Mouse (Mus musculus): ENCODE results near the gene Zfp933. TPM values are rescaled to one million over a fixed set of nuclear protein-coding genes. Genes with fewer than 3 reads are reported as not detected.
"Not testable (repeated sequence)": the region's sequence is repeated elsewhere in the genome, so short reads cannot be mapped to it uniquely, and the experiment has no call there.

Zfp933 gene
- total RNA-seq, 2 experiments from 2014 or later: 7.2 to 8.5 TPM

GRCm38 (mm10) chr4:147862051-147862450 is 13.9 kb upstream of the Zfp933 start:
- DNase-seq: no peak

GRCm38 (mm10) chr4:147850776-147851175 is 2.6 kb upstream of the Zfp933 start:
- no peak for DNase-seq

- no peak for DNase-seq
Measured at GRCm38 (mm10) chr4:147848584-147848991, 422 bp upstream of the Zfp933 start.

- DNase-seq: no peak
Measured at GRCm38 (mm10) chr4:147842871-147843270, 5.3 kb downstream of the Zfp933 start.

GRCm38 (mm10) chr4:147839282-147839681 is 8.9 kb downstream of the Zfp933 start:
- DNase-seq: peak; percentile 16

GRCm38 (mm10) chr4:147824389-147824788 is 23.8 kb downstream of the Zfp933 start:
- DNase-seq: no peak

GRCm38 (mm10) chr4:147821414-147821813 is 26.8 kb downstream of the Zfp933 start:
- DNase-seq: not testable (repeated sequence)

- not testable (repeated sequence) for DNase-seq
Measured at GRCm38 (mm10) chr4:147819659-147820058, 28.5 kb downstream of the Zfp933 start.

- no peak for DNase-seq
Measured at GRCm38 (mm10) chr4:147814592-147815167, 33.5 kb downstream of the Zfp933 start.

GRCm38 (mm10) chr4:147813249-147813765 is 34.9 kb downstream of the Zfp933 start:
- DNase-seq: no peak

GRCm38 (mm10) chr4:147809966-147810304 is 38.2 kb downstream of the Zfp933 start:
- not testable (repeated sequence) for DNase-seq

- peak; percentile 16 for DNase-seq
Measured at GRCm38 (mm10) chr4:147809292-147809965, 38.7 kb downstream of the Zfp933 start, which contains the start of gene Zfp984. TSS of gene Zfp984 (minus strand) at chr4:147809788.

GRCm38 (mm10) chr4:147808483-147808882 is 39.7 kb downstream of the Zfp933 start:
- not testable (repeated sequence) for DNase-seq

- not testable (repeated sequence) for DNase-seq
Measured at GRCm38 (mm10) chr4:147795308-147795707, 52.9 kb downstream of the Zfp933 start.

GRCm38 (mm10) chr4:147794026-147794665 is 54.0 kb downstream of the Zfp933 start:
- DNase-seq: not testable (repeated sequence)

GRCm38 (mm10) chr4:147793390-147793916 is 54.7 kb downstream of the Zfp933 start:
- not testable (repeated sequence) for DNase-seq

GRCm38 (mm10) chr4:147791729-147792128 is 56.4 kb downstream of the Zfp933 start:
- not testable (repeated sequence) for DNase-seq

Other genes starting within 250 kb of the Zfp933 start
- 1 to 10 TPM; 1.2 to 1.7 TPM for gene Zfp979, start 205.9 kb downstream of the Zfp933 start, total RNA-seq (2021)
- not detected for gene Zfp534, start 145.8 kb downstream of the Zfp933 start, total RNA-seq (2021)
- gene Zfp984, start 38.6 kb downstream of the Zfp933 start, total RNA-seq (2021): 1 to 10 TPM; 1.5 to 2.3 TPM
- gene Miip, start 20.4 kb upstream of the Zfp933 start, total RNA-seq (2021): 1 to 10 TPM; 6.2 to 9.2 TPM
- gene Fv1, start 20.6 kb upstream of the Zfp933 start, total RNA-seq (2021): 1 to 10 TPM; 3.2 to 4.6 TPM
- 100 to 1,000 TPM; 254 to 282 TPM for gene Mfn2, start 56.3 kb upstream of the Zfp933 start, total RNA-seq (2021)
- gene Plod1, start 88.4 kb upstream of the Zfp933 start, total RNA-seq (2021): 10 to 100 TPM; 50.6 to 55.3 TPM
- gene 2510039O18Rik, start 92.5 kb upstream of the Zfp933 start, total RNA-seq (2021): 10 to 100 TPM; 25.7 to 28.2 TPM
- not detected for gene Nppb, start 137.4 kb upstream of the Zfp933 start, total RNA-seq (2021)
- not detected for gene Nppa, start 152.4 kb upstream of the Zfp933 start, total RNA-seq (2021)
- gene Clcn6, start 190.5 kb upstream of the Zfp933 start, total RNA-seq (2021): 1 to 10 TPM; 7.1 to 8.5 TPM
- 10 to 100 TPM; 20.0 to 23.4 TPM for gene Mthfr, start 190.7 kb upstream of the Zfp933 start, total RNA-seq (2021)
- gene Agtrap, start 239.7 kb upstream of the Zfp933 start, total RNA-seq (2021): 10 to 100 TPM; 14.9 to 15.5 TPM